Mouse (Mus musculus): Measurements from ENCODE around the gene Setd2. TPM values are rescaled to one million over a fixed set of nuclear protein-coding genes. Genes with fewer than 3 reads are reported as not detected.

Setd2 gene
- 10 to 100 TPM; 51.8 to 69.5 TPM for total RNA-seq (2021)

- DNase-seq (ENCODE audit: extremely low spot score in 1 of 2, low spot score in 1 of 2): peak; percentile 57 to 76
Measured at GRCm38 (mm10) chr9:110532538-110533291, at the start of gene Setd2. TSS of gene Setd2 (plus strand) at chr9:110532597.

- no peak for DNase-seq (ENCODE audit: extremely low spot score in 1 of 2, low spot score in 1 of 2)
Measured at GRCm38 (mm10) chr9:110488841-110489240, 43.6 kb upstream of the Setd2 start.

- peak in 1 of 2 experiments; percentile 11 for DNase-seq (ENCODE audit: extremely low spot score in 1 of 2, low spot score in 1 of 2)
Measured at GRCm38 (mm10) chr9:110490913-110491312, 41.5 kb upstream of the Setd2 start.

GRCm38 (mm10) chr9:110525737-110526136 lies 6.7 kb upstream of the Setd2 start:
- no peak for DNase-seq (ENCODE audit: extremely low spot score in 1 of 2, low spot score in 1 of 2)

- DNase-seq (ENCODE audit: extremely low spot score in 1 of 2, low spot score in 1 of 2): no peak
Measured at GRCm38 (mm10) chr9:110529002-110529737, 3.2 kb upstream of the Setd2 start.

GRCm38 (mm10) chr9:110530650-110531049 lies 1.7 kb upstream of the Setd2 start:
- DNase-seq (ENCODE audit: extremely low spot score in 1 of 2, low spot score in 1 of 2): no peak

- no peak for DNase-seq (ENCODE audit: extremely low spot score in 1 of 2, low spot score in 1 of 2)
Measured at GRCm38 (mm10) chr9:110531151-110531791, 1.1 kb upstream of the Setd2 start.

GRCm38 (mm10) chr9:110531914-110532489 lies 395 bp upstream of the Setd2 start:
- DNase-seq (ENCODE audit: extremely low spot score in 1 of 2, low spot score in 1 of 2): peak; percentile 81 to 82

- DNase-seq (ENCODE audit: extremely low spot score in 1 of 2, low spot score in 1 of 2): no peak
Measured at GRCm38 (mm10) chr9:110533645-110534044, 1.2 kb downstream of the Setd2 start.

GRCm38 (mm10) chr9:110535114-110535513 lies 2.7 kb downstream of the Setd2 start:
- DNase-seq (ENCODE audit: extremely low spot score in 1 of 2, low spot score in 1 of 2): no peak

- DNase-seq (ENCODE audit: extremely low spot score in 1 of 2, low spot score in 1 of 2): no peak
Measured at GRCm38 (mm10) chr9:110536636-110537035, 4.2 kb downstream of the Setd2 start.

- no peak for DNase-seq (ENCODE audit: extremely low spot score in 1 of 2, low spot score in 1 of 2)
Measured at GRCm38 (mm10) chr9:110538511-110538910, 6.1 kb downstream of the Setd2 start.

GRCm38 (mm10) chr9:110541988-110542387 lies 9.6 kb downstream of the Setd2 start:
- DNase-seq (ENCODE audit: extremely low spot score in 1 of 2, low spot score in 1 of 2): no peak

- no peak for DNase-seq (ENCODE audit: extremely low spot score in 1 of 2, low spot score in 1 of 2)
Measured at GRCm38 (mm10) chr9:110548261-110548660, 15.9 kb downstream of the Setd2 start.

GRCm38 (mm10) chr9:110568309-110568708 lies 35.9 kb downstream of the Setd2 start:
- DNase-seq (ENCODE audit: extremely low spot score in 1 of 2, low spot score in 1 of 2): no peak

- DNase-seq (ENCODE audit: extremely low spot score in 1 of 2, low spot score in 1 of 2): no peak
Measured at GRCm38 (mm10) chr9:110582161-110582560, 49.8 kb downstream of the Setd2 start.

- DNase-seq (ENCODE audit: extremely low spot score in 1 of 2, low spot score in 1 of 2): no peak
Measured at GRCm38 (mm10) chr9:110583521-110583920, 51.1 kb downstream of the Setd2 start.

- no peak for DNase-seq (ENCODE audit: extremely low spot score in 1 of 2, low spot score in 1 of 2)
Measured at GRCm38 (mm10) chr9:110611471-110611870, 79.1 kb downstream of the Setd2 start.

GRCm38 (mm10) chr9:110617081-110617480 lies 84.7 kb downstream of the Setd2 start:
- DNase-seq (ENCODE audit: extremely low spot score in 1 of 2, low spot score in 1 of 2): no peak

- no peak for DNase-seq (ENCODE audit: extremely low spot score in 1 of 2, low spot score in 1 of 2)
Measured at GRCm38 (mm10) chr9:110620180-110620579, 87.8 kb downstream of the Setd2 start.

- DNase-seq (ENCODE audit: extremely low spot score in 1 of 2, low spot score in 1 of 2): no peak
Measured at GRCm38 (mm10) chr9:110620685-110621084, 88.3 kb downstream of the Setd2 start.
